Mouse (Mus musculus): ENCODE data around the gene Ifitm2.

Ifitm2 gene

GRCm38 (mm10) chr7:140945247-140945646, 10.5 kb downstream of the Ifitm2 start:
- ATAC-seq (ENCODE audit: insufficient number of reproducible peaks, low FRiP score, low TSS enrichment): no peak

- no peak for ATAC-seq (ENCODE audit: insufficient number of reproducible peaks, low FRiP score, low TSS enrichment)
Observed at GRCm38 (mm10) chr7:140944236-140944635, 11.6 kb downstream of the Ifitm2 start.

DNA sequence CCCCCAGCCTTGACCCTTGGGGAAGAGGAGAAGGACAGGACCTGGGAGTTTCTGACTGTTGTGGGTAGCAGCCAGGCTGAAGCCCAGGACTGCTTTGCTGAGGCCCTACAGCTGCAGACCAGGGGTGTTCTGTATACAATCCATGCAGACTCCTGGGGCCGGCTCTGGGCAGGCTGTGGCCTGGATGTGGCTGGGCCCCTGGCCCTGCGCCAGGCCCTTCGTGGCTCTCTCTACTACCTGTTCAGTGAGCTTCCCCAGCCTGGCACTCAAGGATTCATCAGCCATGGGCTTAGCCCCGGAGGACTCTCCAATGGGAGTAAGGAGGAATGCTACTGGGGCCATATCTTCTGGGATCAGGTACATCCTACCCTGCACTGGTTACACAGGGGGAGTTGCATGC, 12.4 kb downstream of the Ifitm2 start:
- no peak for ATAC-seq (ENCODE audit: insufficient number of reproducible peaks, low FRiP score, low TSS enrichment)

DNA sequence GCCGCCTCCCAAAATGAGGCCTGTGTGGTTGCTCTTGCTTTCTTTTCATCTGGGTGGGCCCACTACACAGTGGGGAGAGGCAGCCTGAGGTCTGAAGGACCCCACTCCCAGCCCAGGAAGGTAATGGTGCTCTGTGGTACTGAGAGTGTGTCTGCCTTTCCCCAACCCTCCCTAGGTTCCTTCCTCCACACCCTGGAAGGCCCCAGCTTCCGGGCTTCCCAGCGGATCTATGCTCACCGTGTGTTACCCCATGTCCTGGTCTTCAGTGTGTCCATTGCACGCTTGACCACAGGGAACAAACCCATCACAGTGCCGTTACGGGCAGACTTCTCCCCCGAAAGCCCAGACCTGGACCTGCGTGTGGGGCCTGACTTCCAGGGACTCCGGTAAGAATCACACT, 13.0 kb downstream of the Ifitm2 start:
- no peak for ATAC-seq (ENCODE audit: insufficient number of reproducible peaks, low FRiP score, low TSS enrichment)

DNA sequence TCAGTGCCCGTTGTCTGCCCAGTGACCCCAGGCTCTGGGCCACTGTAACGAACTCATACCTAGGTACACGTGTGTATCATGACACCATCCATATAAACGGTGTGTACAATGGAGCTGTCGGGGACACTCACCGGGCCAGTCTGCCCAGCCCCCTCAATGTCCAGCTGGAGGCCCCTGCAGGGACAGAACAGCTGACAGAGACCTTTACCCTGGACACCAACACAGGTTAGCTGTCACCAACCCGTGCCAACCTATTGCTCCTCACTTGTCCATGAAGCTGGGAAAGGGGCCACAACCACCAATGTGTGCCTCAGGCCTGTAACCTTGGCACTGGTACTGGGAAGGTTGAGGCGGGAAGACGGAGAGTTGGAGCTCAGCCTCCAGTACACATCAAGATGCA, 13.4 kb downstream of the Ifitm2 start:
- ATAC-seq (ENCODE audit: insufficient number of reproducible peaks, low FRiP score, low TSS enrichment): no peak

DNA sequence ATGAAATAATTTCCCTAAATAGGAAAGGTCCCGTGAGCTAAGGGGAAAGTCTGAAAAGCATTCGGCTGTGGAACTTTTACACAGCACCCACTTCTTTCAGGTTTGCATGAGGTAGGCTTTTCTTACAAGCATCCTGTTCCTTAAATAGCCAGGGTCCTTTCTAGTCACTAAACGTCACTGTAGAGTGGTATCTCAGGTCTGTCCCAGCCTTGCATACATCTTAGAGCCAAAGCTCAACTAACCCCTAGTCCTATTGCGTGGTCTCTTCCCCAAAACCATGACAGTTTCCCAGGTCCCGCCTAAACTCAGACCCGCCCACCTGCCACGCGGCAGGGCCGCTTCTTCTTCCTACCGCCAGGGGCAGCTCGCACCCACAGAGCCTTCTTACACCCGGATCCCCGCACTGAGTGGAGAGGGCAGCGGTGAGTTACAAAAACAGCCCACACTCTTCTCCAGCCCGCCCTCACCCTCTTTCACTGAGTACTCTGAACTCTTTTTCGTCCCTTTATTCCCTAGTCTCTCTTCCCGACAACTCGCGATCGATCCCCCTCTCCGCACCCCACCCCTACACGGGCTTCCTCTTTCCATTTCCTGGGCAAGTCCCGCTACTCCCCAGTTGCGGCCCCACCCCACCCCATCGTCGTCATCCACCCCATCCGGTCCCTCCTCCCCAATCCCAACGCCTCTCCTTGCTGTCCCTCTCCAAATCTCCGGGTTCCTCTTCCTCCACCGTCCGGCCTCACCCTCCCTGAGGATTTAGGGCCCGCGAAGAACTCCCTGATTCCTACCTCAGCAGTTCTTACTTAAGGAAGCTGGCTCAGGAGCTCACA, 14.3 kb downstream of the Ifitm2 start, which contains the start of gene Pgghg:
Pgghg (plus strand) TSS at position 170 of the 830 bp plus-strand sequence.
- peak; percentile 58; the same call in 1 of the 2 replicates for ATAC-seq (ENCODE audit: insufficient number of reproducible peaks, low FRiP score, low TSS enrichment)

GRCm38 (mm10) chr7:140939669-140940171, 16.1 kb downstream of the Ifitm2 start:
- ATAC-seq (ENCODE audit: insufficient number of reproducible peaks, low FRiP score, low TSS enrichment): no peak

DNA sequence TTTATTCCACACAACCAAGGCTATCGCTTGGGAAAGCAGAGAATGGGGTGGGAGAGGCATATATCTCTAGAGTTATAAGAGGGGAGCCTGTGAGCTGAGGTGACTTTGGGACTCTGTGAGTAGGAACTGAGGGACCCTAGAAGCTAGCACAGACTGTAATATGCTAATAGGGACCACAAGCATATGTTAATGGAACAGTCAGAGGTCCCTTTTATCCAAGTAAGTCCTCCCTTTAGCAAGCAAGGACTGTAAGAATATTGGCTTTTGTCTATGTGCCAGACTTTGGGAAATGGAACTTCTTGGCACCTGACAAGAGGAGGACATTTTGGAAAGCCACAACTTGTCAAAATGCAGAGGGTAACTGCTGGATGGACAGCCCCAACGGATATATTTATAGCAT, 16.9 kb downstream of the Ifitm2 start:
- ATAC-seq (ENCODE audit: insufficient number of reproducible peaks, low FRiP score, low TSS enrichment): no peak

DNA sequence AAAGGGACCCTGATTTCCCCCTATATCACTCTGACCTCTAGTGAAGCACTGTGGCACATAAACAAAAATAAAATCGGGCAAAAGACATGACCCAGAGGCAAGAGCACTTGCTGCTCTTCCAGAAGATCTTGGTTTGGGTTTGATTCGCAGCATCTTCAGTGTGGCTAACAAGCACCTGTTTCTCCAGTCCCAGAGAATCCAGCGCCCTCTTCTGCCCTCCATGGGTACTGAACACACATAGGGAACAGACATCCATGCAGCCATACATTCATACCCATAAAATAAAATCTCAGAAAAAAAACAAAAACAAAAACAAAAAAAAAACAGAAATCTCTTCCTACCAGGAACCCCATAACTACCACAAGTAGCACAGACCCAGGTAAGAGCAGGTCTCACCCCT, 17.4 kb downstream of the Ifitm2 start:
- no peak for ATAC-seq (ENCODE audit: insufficient number of reproducible peaks, low FRiP score, low TSS enrichment)

DNA sequence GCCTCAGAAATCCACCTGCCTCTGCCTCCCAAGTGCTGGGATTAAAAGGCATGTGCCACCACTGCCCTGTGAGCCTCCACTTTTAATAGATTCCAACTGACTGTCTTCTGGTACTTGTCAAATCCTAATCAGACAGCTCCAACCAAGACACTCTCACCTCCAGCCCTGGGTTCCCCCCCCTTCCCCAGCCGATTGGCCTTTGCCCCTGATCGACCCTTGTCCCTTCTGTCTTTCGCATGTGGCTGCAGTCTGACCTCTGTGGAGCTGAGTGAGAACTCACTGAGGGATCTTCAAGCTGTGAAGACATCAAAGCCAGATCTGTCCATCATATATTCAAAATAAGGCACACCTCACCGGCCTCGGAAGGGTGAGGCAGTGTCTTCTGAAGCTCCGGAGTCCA, 28.6 kb downstream of the Ifitm2 start:
- ATAC-seq (ENCODE audit: insufficient number of reproducible peaks, low FRiP score, low TSS enrichment): no peak

- ATAC-seq (ENCODE audit: insufficient number of reproducible peaks, low FRiP score, low TSS enrichment): no peak
Observed at GRCm38 (mm10) chr7:140923070-140923775, 32.6 kb downstream of the Ifitm2 start.

- peak; percentile 68; the same call in 1 of the 2 replicates for ATAC-seq (ENCODE audit: insufficient number of reproducible peaks, low FRiP score, low TSS enrichment)
Observed at GRCm38 (mm10) chr7:140922398-140923069, 33.3 kb downstream of the Ifitm2 start.

GRCm38 (mm10) chr7:140921225-140921975, 34.4 kb downstream of the Ifitm2 start:
- no peak for ATAC-seq (ENCODE audit: insufficient number of reproducible peaks, low FRiP score, low TSS enrichment)

DNA sequence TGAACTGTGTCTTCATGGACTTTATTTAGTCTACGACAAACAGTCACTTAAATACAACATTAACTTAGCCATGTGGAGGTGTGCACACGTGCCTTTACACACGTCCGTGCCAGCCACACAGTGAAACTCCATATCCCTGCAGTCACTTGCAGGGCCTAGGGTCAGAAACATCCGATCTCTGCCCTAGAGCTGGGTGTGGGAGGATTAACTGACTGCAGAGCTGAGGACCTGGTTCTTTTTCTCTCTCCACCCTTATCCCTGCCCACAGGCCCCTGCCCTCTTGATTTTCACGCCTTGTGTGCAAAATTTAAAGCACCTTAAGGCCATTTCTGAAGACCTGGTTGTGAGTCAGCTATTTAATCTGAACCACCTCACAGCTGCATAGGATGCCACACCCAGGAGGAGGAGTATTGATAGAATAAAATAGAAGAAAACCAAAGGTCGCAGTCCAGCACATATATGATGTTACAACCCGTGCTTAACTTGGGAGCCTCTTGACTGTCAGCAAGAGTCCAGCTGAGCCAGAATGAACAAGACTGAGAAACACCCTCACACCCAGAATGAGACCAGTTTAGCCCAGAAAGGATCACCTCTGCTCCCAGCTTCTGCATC, 35.3 kb downstream of the Ifitm2 start, which contains the start of gene Nlrp6:
Nlrp6 (plus strand) TSS at position 485 of the 612 bp plus-strand sequence.
- no peak for ATAC-seq (ENCODE audit: insufficient number of reproducible peaks, low FRiP score, low TSS enrichment)

DNA sequence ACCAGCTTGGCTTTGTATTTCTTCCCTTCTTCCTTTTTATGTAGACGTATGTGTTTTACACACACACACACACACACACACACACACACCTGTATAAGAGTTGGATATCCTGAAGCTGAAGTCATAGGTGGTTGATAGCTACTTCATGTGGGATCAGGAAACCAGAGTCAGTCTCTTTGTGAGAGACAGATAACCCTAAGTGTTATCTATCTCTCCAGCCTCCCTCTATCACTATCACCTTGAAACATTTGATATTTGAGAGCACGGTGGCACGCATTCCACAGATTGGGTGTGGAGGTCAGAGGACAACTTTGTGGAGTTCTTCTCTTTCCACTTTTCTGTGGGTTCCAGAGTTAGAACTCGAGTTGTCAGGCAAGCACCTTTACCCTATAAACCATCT, 35.9 kb downstream of the Ifitm2 start:
- no peak for ATAC-seq (ENCODE audit: insufficient number of reproducible peaks, low FRiP score, low TSS enrichment)

- ATAC-seq (ENCODE audit: insufficient number of reproducible peaks, low FRiP score, low TSS enrichment): no peak
Observed at GRCm38 (mm10) chr7:140914031-140914690, 41.6 kb downstream of the Ifitm2 start.

- no peak for ATAC-seq (ENCODE audit: insufficient number of reproducible peaks, low FRiP score, low TSS enrichment)
Observed at GRCm38 (mm10) chr7:140912846-140913482, 42.8 kb downstream of the Ifitm2 start.

DNA sequence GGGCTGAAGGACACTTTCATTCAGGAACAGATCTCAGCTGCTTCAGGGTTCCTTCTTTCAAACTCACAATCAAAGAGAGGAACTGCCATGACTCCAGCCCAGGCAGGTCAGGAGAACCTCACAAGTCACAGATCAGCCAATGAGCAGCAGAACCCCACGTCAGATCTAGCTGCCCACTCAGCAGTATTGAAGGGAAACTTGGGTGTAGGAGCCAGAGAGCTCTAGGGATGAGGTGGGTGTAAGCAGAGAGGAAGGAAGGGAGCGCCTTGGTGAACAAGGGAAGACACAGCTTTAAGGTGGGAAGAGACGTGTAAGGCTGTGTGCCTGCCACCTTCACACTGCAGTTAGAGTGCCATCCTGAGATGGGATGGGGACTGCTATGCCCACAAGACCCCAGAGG, 43.5 kb downstream of the Ifitm2 start:
- ATAC-seq (ENCODE audit: insufficient number of reproducible peaks, low FRiP score, low TSS enrichment): no peak

Measured in cerebellum, adult (tissue).